Comparison of ENCODE assay signal across 11 mouse cellular contexts in the genomic region with DNA sequence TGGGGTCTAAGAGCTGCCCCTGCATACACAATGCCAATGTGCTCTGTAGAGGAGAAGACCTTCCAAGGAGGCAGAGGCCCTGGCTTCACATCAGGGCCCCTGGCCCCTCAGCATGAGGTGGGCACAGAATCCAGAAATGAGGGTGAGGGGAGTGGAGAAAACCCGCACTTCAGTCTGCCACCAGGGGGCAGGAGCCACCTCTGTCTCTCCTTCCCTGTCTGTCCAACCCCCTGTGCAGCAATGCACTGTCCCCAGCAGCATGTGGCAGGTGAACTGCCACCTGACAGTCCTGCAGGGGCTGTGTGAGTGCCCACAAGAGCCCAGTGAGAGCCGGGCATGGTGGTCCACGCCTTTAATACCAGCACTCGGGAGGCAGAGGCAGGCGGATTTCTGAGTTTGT. TPM values are rescaled to one million over a fixed set of nuclear protein-coding genes. Genes with fewer than 3 reads are reported as not detected.
DNase-seq lines count a peak whose midpoint lies in the region; ATAC-seq lines count a peak whose summit lies in the region.
"Had no signal": no experiment of that assay in that cellular context is flagged by ENCODE, and none has a peak within 500 bp of the region (broad histone marks: within the 10 kb centered on the region; RNA-seq: fewer than 3 reads in every experiment).

No protein-coding gene starts in this region.

- no peaks in the 10 kb centered on the region for H3K27me3 ChIP-seq in heart, embryonic 11.5 days (ENCODE audit: control insufficient read depth, insufficient read depth, low read length)
- H3K27me3 ChIP-seq in limb, embryonic 11.5 days (ENCODE audit: control insufficient read depth, insufficient read depth, low read length) = no peaks in the 10 kb centered on the region
- H3K27me3 ChIP-seq in heart, embryonic 12.5 days (replicated peaks) = no peaks in the 10 kb centered on the region
- H3K27me3 ChIP-seq: embryonic facial prominence, embryonic 13.5 days; stomach, embryonic 15.5 days had no signal

- H3K36me3 ChIP-seq in heart, embryonic 11.5 days (ENCODE audit: control insufficient read depth, insufficient read depth, low read length) = no peaks in the 10 kb centered on the region; the same call in 1 of the 2 replicates
- H3K36me3 ChIP-seq in limb, embryonic 11.5 days (ENCODE audit: control insufficient read depth, insufficient read depth, low read length) = no peaks in the 10 kb centered on the region
- H3K36me3 ChIP-seq in heart, embryonic 12.5 days = peaks cover 30% of the 10 kb centered on the region
- H3K36me3 ChIP-seq: stomach, embryonic 15.5 days had no signal

- peak; percentile 92 for DNase-seq in heart, adult 11 months
- DNase-seq in right cerebral cortex, adult 18-20 months = peak; percentile 17
- no peak for DNase-seq in right cerebral cortex, postnatal 25 days
- DNase-seq in limb, embryonic 11.5 days (ENCODE audit: low spot score) = peak; percentile 38
- peak; percentile 48 to 51 for DNase-seq in thymus, postnatal 36 days
- no peak for DNase-seq in cerebellum, adult 18-20 months

- H3K4me2 ChIP-seq in heart, embryonic 11.5 days = no peak overlapping the region
- no peak overlapping the region for H3K4me2 ChIP-seq in limb, embryonic 11.5 days (ENCODE audit: low read depth, severe bottlenecking)
- H3K4me2 ChIP-seq in heart, embryonic 12.5 days = no peak overlapping the region
- H3K4me2 ChIP-seq: embryonic facial prominence, embryonic 13.5 days; stomach, embryonic 15.5 days had no signal

- 55% methylated on average over 5 of the region's 5 CpGs for WGBS in heart, embryonic 11.5 days (ENCODE audit: insufficient replicate concordance)
- 70% methylated on average over 5 of the region's 5 CpGs for WGBS in limb, embryonic 11.5 days
- 55% methylated on average over 5 of the region's 5 CpGs for WGBS in heart, embryonic 12.5 days

- no peak overlapping the region for H3K27ac ChIP-seq in heart, embryonic 11.5 days (ENCODE audit: low read depth, low read length)
- no peak overlapping the region for H3K27ac ChIP-seq in limb, embryonic 11.5 days (replicated peaks; ENCODE audit: low read depth, low read length)
- no peak overlapping the region for H3K27ac ChIP-seq in heart, embryonic 12.5 days (ENCODE audit: poor library complexity, severe bottlenecking)
- H3K27ac ChIP-seq: embryonic facial prominence, embryonic 13.5 days; stomach, embryonic 15.5 days had no signal

- H3K9me3 ChIP-seq in heart, embryonic 11.5 days (replicated peaks; ENCODE audit: control insufficient read depth, low read length) = no peaks in the 10 kb centered on the region
- no peaks in the 10 kb centered on the region for H3K9me3 ChIP-seq in limb, embryonic 11.5 days (ENCODE audit: control insufficient read depth, low read length)
- H3K9me3 ChIP-seq in heart, embryonic 12.5 days (replicated peaks) = no peaks in the 10 kb centered on the region
- H3K9me3 ChIP-seq: embryonic facial prominence, embryonic 13.5 days; stomach, embryonic 15.5 days had no signal

- ATAC-seq in heart, embryonic 11.5 days (replicated peaks; ENCODE audit: insufficient number of reproducible peaks, low FRiP score, low TSS enrichment) = no peak
- no peak for ATAC-seq in limb, embryonic 11.5 days (ENCODE audit: insufficient number of reproducible peaks, low FRiP score, low TSS enrichment, low read depth)
- no peak for ATAC-seq in heart, embryonic 12.5 days (ENCODE audit: insufficient number of reproducible peaks, low FRiP score)
- ATAC-seq: intestine, embryonic 16.5 days had no signal

- no peak overlapping the region for H3K4me3 ChIP-seq in heart, embryonic 11.5 days (ENCODE audit: low read depth, low read length)
- H3K4me3 ChIP-seq in limb, embryonic 11.5 days (ENCODE audit: low read depth, low read length) = no peak overlapping the region
- no peak overlapping the region for H3K4me3 ChIP-seq in heart, embryonic 12.5 days
- H3K4me3 ChIP-seq: embryonic facial prominence, embryonic 13.5 days; stomach, embryonic 15.5 days had no signal

- no peaks in the 10 kb centered on the region for H3K4me1 ChIP-seq in heart, embryonic 11.5 days (ENCODE audit: control insufficient read depth, insufficient read depth, low read length)
- no peaks in the 10 kb centered on the region for H3K4me1 ChIP-seq in limb, embryonic 11.5 days (ENCODE audit: control insufficient read depth, insufficient read depth, low read length)
- H3K4me1 ChIP-seq in heart, embryonic 12.5 days (replicated peaks) = 0 out of 2 replicates have a peak, but pooled peaks cover under 1% of the 10 kb centered on the region
- H3K4me1 ChIP-seq: embryonic facial prominence, embryonic 13.5 days; stomach, embryonic 15.5 days had no signal

- H3K9ac ChIP-seq in heart, embryonic 11.5 days (ENCODE audit: low read depth, low read length) = no peak overlapping the region
- H3K9ac ChIP-seq in limb, embryonic 11.5 days (ENCODE audit: low read length) = no peak overlapping the region
- no peak overlapping the region for H3K9ac ChIP-seq in heart, embryonic 12.5 days
- H3K9ac ChIP-seq: embryonic facial prominence, embryonic 13.5 days; stomach, embryonic 15.5 days had no signal

RNA-seq across cellular contexts. Expression of a gene that starts 14.1 kb away (rescaled TPM):
- 122 and 123 TPM in 2 replicates for polyA plus RNA-seq in heart, embryonic 11.5 days (2014; fragmentation: Nextera tagmentation; extraction: Ambion mirVana)
- 169 TPM in 2 replicates for polyA plus RNA-seq in limb, embryonic 11.5 days (2014; fragmentation: Nextera tagmentation; extraction: Ambion mirVana)
- polyA plus RNA-seq in heart, embryonic 12.5 days (2016; fragmentation: Nextera tagmentation; extraction: Ambion mirVana) = 119 and 123 TPM in 2 replicates

RNA-seq across cellular contexts. Expression of a gene that starts 25.2 kb away (rescaled TPM):
- 4.2 and 4.3 TPM in 2 replicates for polyA plus RNA-seq in heart, embryonic 11.5 days (2014; fragmentation: Nextera tagmentation; extraction: Ambion mirVana)
- polyA plus RNA-seq in limb, embryonic 11.5 days (2014; fragmentation: Nextera tagmentation; extraction: Ambion mirVana) = 8.3 and 9.2 TPM in 2 replicates
- polyA plus RNA-seq in heart, embryonic 12.5 days (2016; fragmentation: Nextera tagmentation; extraction: Ambion mirVana) = 5.4 and 5.5 TPM in 2 replicates

RNA-seq across cellular contexts. Expression of a gene that starts 26.7 kb away (rescaled TPM):
- 176 and 204 TPM in 2 replicates for polyA plus RNA-seq in heart, embryonic 11.5 days (2014; fragmentation: Nextera tagmentation; extraction: Ambion mirVana)
- 272 and 283 TPM in 2 replicates for polyA plus RNA-seq in limb, embryonic 11.5 days (2014; fragmentation: Nextera tagmentation; extraction: Ambion mirVana)
- 232 and 254 TPM in 2 replicates for polyA plus RNA-seq in heart, embryonic 12.5 days (2016; fragmentation: Nextera tagmentation; extraction: Ambion mirVana)

Comparison
In these comparisons a context has a peak if more than half of its experiments do, and no peak if none do; other contexts are left out.
1. DNase-seq: peak in heart, adult 11 months (single experiment), right cerebral cortex, adult 18-20 months (single experiment), limb, embryonic 11.5 days (single experiment) and thymus, postnatal 36 days (2 of 2); none in right cerebral cortex, postnatal 25 days (single experiment) and cerebellum, adult 18-20 months (0 of 2).